15 mouse cellular contexts compared by ENCODE assay signal in the genomic region with DNA sequence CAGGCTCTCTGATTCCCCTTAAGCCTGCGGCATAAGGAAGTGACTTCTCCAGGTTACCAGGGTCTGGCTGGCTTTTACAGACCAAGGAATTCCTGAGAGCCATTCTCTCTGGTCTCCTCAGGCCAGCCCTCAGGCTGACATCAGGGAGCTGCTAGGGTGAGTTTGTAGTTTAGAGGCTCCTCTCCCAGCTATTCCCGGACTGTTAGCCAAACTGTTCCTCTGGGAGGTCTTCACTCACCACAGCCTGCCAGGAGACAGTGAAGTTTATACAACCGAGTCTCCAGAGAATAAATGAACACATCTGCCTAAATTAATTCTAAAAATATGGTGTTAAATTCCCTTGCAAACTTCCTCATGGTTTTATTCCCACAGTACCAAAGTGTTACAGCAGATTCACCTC.
"Had no signal": no experiment of that assay in that cellular context is flagged by ENCODE, and none has a peak within 500 bp of the region (broad histone marks: within the 10 kb centered on the region; RNA-seq: fewer than 3 reads in every experiment).

No protein-coding gene starts in this region.

- H3K9ac ChIP-seq: limb, embryonic 15.5 days; liver, embryonic 12.5 days; midbrain, embryonic 15.5 days; neural tube, embryonic 15.5 days had no signal

- H3K9me3 ChIP-seq: limb, embryonic 15.5 days; liver, embryonic 12.5 days; midbrain, embryonic 10.5 days; midbrain, embryonic 15.5 days; neural tube, embryonic 15.5 days had no signal

- DNase-seq: kidney, adult 11 months; kidney, adult 9 months; kidney, postnatal 36 days; layer of hippocampus, adult 9-11 months; layer of hippocampus, postnatal 36 days; lung, postnatal 36 days; right cerebral cortex, adult 18-20 months; right cerebral cortex, postnatal 25 days; thymus, postnatal 36 days had no signal

- H3K27ac ChIP-seq: kidney, postnatal 0 days; limb, embryonic 15.5 days; liver, embryonic 12.5 days; midbrain, embryonic 10.5 days; midbrain, embryonic 15.5 days; neural tube, embryonic 15.5 days had no signal

- H3K4me2 ChIP-seq: limb, embryonic 15.5 days; liver, embryonic 12.5 days; midbrain, embryonic 15.5 days; neural tube, embryonic 15.5 days had no signal

- H3K4me3 ChIP-seq: limb, embryonic 15.5 days; liver, embryonic 12.5 days; midbrain, embryonic 10.5 days; midbrain, embryonic 15.5 days; neural tube, embryonic 15.5 days had no signal

- H3K27me3 ChIP-seq: limb, embryonic 15.5 days; liver, embryonic 12.5 days; midbrain, embryonic 15.5 days; neural tube, embryonic 15.5 days had no signal

- H3K36me3 ChIP-seq: limb, embryonic 15.5 days; liver, embryonic 12.5 days; neural tube, embryonic 15.5 days had no signal

- H3K4me1 ChIP-seq: liver, embryonic 12.5 days had no signal

- ATAC-seq: liver, embryonic 12.5 days; midbrain, embryonic 15.5 days had no signal
